Mouse (Mus musculus) lung, postnatal 4 days (tissue): ENCODE measurements around the gene Rbfox1.

Source experiments
- DNase-seq, 2 experiments: peaks; one replicate each; pipeline ENCODE4 v3.0.0; 2021

Rbfox1 gene

GRCm38 (mm10) chr16:6099598-6099997 is 214.4 kb downstream of the Rbfox1 start:
- DNase-seq, result no peak

DNA sequence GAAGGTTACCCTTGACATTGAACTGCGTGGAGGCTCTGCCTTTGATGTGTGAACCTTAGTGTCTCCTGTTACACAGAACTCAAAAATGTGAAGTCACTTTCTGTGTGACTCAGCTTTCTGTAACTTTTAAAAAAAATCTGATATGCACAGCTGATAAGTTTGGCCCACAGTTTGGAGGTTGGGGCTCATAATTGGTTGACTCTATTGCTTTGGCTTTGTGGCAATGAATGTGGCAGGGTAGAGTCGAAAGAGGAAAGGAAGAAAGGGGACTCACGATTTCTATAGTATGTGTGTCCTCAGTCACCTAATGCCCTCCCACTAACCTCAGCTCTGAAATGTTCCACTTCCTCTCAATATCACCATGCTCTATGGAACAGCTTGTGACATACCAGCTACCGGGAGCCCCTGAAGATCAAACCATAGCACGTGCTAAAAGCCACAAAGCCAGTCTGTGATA is 215.3 kb downstream of the Rbfox1 start:
- no peak for DNase-seq

- DNase-seq, result no peak
Observed at GRCm38 (mm10) chr16:6103713-6104112, 218.6 kb downstream of the Rbfox1 start.

DNA sequence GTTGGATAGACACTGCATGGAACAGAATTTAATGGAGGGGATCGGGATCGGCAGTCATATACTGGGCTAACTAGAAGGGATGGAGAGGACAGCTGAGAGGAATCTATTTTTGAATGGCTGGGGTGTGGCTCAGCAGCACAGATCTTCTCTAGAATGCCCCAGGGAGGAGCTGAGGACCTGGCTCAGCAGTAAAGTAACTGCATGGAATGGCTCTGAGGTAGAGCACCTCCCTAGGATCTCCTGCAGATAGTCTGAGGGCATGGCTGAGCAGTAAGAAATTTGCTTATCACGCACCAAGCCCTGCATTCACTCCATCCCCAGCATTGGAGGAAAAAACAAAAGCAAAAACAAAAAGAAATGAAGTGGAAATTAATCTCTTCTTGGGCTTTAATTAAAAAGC is 225.0 kb downstream of the Rbfox1 start:
- no peak for DNase-seq

GRCm38 (mm10) chr16:6113836-6114475 is 228.8 kb downstream of the Rbfox1 start:
- DNase-seq, result no peak

DNA sequence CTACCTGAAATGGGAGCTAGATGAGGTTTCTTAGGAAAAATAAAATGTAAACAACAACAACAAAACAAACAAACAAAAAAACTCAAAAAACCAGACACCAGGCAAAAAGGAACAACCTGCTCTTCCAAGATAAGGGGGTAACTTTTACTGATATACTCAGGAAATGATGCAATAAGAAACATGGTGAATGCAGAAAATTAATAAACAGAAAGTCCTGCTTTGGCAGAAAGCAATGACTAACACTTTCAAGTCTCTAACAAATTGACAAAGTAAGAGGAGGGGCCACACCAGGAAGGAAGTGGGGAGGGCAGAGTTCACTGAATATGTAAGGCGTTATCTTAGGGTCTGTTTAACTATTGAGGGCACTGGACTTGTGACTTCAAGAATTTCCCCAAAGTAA is 234.3 kb downstream of the Rbfox1 start:
- DNase-seq, result no peak

- DNase-seq, result no peak
Observed at GRCm38 (mm10) chr16:6121232-6121631, 236.1 kb downstream of the Rbfox1 start.

- DNase-seq, result no peak
Observed at GRCm38 (mm10) chr16:6122859-6123258, 237.7 kb downstream of the Rbfox1 start.

GRCm38 (mm10) chr16:6128314-6128713 is 243.2 kb downstream of the Rbfox1 start:
- DNase-seq, result no peak

DNA sequence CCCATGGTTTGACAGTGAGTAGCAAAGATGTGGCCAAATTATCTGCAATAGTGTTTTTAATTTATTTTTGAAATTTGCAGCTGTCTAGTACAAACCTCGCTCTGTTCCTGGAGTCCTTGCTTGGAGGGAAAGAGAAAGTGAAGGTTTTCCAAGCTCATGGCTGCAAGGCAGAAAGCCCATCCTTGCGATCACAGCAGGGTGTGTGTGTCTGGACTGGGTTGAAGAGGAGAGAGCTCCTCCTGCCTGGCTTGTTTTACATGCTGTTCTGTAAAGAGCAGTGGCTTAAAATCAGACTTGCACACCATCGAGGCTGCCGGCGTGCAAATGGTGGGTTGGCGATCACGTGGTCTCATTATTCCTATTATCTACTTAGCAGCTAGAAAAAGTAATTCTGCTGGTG is 249.9 kb downstream of the Rbfox1 start:
- no peak for DNase-seq

- no peak for DNase-seq
Observed at GRCm38 (mm10) chr16:6139432-6139831, 254.3 kb downstream of the Rbfox1 start.

- no peak for DNase-seq
Observed at GRCm38 (mm10) chr16:6147957-6148356, 262.8 kb downstream of the Rbfox1 start.

- DNase-seq, result no peak
Observed at GRCm38 (mm10) chr16:6149345-6149744, 264.2 kb downstream of the Rbfox1 start.

- DNase-seq, result no peak
Observed at GRCm38 (mm10) chr16:6155556-6155955, 270.4 kb downstream of the Rbfox1 start.

DNA sequence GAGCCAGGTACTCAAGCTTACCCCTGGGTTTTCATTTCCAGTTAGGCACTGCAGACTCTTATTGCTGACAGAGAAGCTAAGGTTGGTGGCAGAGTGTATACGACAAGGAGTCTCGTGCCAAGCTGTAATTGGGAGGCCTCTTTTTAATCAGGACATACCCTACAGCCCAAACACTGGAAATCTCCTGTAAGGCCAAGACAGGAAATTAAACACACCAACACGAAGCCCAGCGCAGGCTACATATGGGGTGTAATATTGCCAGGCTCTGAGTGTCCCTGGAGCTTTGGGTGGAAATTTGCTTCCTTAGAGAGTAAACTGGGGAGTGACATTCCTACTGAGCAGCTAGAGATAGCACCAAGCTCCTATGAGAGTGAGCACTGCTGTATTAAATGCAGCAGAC is 279.3 kb downstream of the Rbfox1 start:
- DNase-seq, result no peak

DNA sequence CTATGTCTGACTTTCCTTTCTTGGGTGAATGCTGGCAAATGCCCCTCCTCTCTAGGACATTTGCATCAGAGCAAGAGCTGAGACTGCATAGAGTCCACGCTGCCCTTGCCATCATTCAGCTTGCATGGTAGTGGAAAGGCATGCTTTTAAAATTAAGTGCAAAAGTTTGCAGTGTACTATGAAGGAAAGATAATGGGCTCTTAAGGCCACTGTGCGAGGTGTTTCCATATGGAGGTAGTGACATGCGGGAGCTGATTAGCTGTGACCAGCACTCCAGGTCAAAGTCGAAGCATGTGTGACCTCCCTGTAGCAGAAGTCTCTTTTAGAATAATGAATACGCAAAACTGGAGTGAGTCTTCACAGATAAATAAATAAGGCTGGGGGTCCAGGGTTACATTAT is 284.2 kb downstream of the Rbfox1 start:
- DNase-seq, result no peak

DNA sequence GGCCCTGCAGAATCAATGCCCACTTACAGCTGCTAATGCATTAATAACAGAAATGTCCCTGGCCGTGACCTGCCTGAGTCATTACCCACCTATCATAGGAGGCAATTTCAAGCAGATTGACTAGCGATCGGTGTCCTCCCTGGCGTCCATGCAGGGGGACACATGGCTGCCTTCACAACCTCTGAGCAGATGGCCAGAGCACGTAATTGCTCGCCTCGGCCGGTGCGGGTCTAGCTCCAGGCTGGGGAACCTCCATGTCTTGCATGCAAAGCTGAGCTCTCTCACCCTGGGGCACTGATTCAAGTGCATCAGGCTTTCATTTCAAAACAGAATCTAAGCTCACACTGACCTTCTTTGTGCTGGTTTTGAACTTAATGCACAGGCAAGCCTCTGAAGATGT is 295.7 kb downstream of the Rbfox1 start:
- DNase-seq, result no peak

DNA sequence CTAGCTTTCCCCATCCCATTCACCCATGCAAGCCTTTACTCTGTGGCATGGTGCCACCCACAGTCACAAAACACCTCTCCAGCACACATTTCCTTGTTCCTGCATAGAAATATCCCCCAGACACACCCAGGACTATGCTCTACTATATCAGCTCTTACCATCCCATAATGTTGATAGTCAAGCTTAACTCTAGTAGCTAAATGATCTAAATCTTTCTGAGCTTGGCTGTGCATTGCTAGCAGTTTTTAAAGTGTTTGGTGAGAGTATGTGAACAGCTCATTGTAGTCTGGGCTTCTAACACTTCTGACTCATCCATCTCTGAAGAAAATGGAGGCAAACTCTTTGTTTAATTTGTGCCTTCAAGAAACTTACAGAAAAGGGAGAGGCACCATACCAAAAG is 297.2 kb downstream of the Rbfox1 start:
- no peak for DNase-seq

GRCm38 (mm10) chr16:6192358-6192757 is 307.2 kb downstream of the Rbfox1 start:
- DNase-seq, result no peak

- DNase-seq, result no peak
Observed at GRCm38 (mm10) chr16:6206431-6206830, 321.3 kb downstream of the Rbfox1 start.

DNA sequence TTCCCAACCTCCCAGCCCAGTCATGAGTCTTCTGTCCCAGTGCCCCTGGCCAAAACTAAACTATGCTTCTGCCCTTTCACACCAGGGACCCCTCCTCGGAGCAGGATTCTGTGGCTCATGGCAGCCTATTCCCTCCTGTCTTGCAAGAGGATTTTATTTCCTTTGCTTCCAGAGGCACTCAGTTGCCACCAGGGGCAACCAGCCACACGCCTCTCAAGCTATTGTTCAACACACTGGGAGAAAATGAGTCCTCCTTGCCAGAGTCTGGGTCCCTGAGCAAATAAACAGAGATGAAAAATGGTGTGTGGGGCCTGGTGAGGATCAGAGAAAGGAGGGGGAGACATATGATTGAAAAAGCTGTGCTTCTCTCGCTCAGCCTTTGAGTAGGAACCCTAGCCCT is 327.8 kb downstream of the Rbfox1 start:
- no peak for DNase-seq

GRCm38 (mm10) chr16:6227449-6227848 is 342.3 kb downstream of the Rbfox1 start:
- no peak for DNase-seq

GRCm38 (mm10) chr16:6232966-6233365 is 347.8 kb downstream of the Rbfox1 start:
- DNase-seq, result no peak

DNA sequence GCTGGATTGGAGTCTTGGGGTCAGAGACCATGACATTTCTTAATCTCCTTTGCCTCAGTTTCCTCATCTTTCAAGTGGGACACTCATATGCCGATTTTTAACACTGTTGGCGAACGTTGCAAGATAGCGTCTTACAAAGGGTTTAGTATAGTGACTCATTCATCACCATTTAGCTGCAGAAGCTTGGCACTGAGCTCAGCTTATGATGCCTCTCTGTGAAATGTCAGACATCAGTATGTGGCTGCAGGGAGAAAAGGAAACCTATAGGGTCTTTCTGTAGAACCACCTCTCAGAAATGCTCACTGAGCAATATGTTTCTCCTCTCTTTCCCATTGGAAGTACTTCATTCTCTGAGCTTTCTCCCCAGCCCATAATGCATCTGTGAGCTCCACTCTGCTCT is 356.2 kb downstream of the Rbfox1 start:
- no peak for DNase-seq

DNA sequence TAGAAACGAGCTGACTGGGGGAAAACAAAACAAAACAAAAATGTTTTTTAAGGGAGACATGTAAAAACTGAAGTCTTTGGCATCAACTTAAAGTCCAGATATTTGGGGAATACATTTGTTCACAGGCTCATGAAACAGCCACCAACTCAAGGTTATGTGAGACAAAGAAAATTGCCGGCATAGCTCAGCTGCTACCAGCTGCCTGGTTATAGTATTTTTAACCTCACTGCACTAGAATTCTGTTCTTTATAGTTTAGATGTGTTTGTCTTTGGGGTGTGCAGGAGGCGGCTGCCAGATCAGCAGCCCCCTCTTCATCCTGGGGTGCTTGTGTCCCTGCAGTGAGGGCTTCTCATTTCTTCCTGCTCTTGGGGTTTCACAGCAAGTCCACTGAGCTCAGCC is 357.3 kb downstream of the Rbfox1 start:
- DNase-seq, result no peak

DNA sequence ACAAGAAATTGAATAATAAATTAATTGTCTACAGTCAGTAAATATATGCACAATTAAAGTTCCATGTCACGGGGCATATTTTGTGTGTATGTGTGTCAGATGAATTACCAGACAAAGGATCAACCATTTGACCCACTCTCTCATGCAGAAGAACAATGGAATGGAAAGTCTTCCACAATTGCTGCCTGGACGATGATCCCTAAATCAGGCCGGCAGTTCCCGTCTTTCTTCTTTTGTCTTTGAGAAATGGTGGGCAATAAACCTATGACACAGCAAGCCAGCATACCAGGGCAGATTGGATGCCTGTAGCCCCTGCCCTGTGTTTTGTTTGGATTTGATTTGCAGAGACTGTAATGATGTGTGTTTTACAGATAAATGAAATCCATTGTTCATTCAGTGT is 362.4 kb downstream of the Rbfox1 start:
- DNase-seq, result no peak
